Mouse (Mus musculus): Measurements from ENCODE around the gene Cryge.
"Not testable (repeated sequence)": the region's sequence is repeated elsewhere in the genome, so short reads cannot be mapped to it uniquely, and the experiment has no call there.

Gene Cryge

DNA sequence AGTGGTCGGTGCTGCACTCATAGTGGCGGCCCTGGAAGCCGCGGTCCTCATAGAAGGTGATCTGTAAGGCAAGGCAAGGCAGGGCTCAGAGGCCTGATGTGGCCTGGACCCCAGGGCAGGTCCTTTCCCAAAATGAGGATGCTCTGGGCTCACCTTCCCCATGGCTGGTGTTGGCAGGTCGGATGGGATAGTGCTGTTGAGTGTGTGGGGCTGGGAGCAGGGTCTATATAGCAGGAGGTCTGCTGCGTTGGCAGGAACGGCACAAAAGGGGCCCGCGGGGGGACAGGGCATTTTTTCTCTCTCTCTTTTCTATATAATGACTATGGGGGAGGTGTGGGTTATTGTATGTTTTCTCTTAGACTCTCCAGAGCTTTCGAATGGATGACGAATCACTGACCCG, at the start of gene Cryge:
TSS of gene Cryge (minus strand) at position 198 of the 400 bp plus-strand sequence.
- not testable (repeated sequence) for DNase-seq

DNA sequence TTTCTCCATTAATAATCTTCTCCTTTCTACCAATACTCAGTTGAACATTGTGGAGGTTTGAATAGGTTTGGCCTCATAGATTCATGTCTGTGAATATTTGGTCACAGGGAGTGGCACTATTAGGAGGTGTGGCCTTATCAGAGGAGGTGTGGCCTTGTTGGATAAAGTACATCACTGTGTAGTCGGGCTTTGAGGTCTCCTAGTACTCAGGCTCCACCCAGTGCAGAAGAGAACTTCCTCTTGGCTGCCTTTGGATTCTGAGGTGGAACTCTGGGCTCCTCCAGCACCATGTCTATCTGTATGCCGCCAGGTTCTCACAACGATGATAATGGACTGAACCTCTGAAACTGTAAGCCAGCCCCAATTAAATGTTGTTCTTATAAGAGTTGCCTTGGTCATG, 46.0 kb upstream of the Cryge start:
- no peak for DNase-seq

- no peak for DNase-seq
These were observed 40.6 kb upstream of the Cryge start for GRCm38 (mm10) chr1:65091566-65091965.

DNA sequence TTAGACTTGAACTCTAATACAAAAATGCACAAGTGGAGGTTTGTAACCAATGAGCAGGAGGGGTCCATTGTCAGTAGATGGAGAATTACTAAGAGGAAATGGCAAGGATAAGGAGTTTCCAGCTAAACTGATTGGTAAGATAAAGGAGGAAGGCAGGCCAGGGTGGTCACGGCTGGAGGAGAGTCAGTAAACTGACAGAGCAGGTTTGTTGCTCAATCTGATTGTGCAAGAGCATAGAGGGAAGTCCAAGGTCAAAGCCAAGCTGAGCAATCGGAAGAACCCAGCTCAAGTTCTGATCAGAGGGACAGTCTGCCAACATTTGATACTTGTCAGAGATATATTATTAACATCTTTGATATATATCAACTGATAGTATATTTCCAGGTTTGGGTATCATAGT, 39.4 kb upstream of the Cryge start:
- DNase-seq, result no peak

DNA sequence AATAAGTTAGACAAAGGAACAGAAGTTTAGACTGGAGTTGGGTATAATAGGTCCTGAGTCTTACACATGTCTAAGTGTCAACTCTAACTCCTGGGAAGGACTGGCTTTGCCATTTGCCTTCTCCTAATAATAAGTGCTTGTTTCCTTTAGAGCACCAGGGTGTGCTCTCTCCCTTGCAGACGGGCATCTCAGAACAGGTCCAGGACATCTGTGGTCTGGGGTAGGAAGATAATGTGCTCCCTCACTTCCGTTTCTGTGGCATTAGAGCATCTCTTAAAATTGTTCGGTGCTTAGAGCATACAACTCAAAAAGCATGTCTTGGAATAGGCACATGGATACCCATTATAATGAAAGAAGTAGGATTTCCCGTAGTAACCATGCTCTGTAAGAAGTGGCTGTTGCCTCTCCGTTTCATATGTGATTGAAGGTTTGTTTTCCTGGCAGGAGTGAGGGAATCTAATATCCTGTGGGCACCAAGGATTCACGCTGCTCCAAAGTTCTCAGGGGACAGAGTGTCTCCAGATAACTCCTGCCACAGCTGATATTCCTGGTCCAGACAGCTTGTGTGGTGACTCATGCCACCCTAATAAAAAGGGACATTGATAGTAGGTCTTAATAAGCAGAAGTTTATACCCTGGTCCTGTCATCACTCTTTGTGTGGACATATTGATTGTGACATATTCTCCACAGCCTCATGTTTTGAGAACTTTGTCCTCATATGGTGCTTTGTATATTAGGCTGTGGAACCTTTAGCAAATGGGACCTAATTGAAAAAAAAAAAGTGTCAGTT, 37.8 kb upstream of the Cryge start:
- no peak for DNase-seq

DNA sequence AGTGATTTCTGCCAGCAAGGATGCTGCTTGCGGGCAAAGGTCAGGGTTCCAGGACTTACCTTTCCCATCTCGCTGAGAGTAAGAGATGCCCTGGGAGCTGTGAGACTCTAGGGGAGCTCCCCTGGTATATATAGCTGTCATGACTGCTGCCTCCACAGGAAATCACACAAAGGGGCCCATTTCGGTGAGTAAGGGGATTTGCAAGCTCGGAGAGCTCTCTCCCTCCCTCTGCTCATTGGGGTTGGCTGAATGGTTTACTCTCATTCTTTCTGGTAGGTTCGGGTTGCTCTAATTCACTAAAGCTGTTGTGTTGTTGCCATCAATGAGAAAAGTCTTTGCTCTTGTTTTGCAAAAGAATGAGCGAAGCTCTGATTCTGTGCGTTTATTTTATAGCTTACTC, 31.2 kb upstream of the Cryge start, which contains the start of gene Crygb:
TSS of gene Crygb (minus strand) at position 101 of the 400 bp plus-strand sequence.
- no peak for DNase-seq

- DNase-seq, result no peak
These were observed 24.7 kb upstream of the Cryge start for GRCm38 (mm10) chr1:65075607-65076006.

GRCm38 (mm10) chr1:65073589-65073988, 22.6 kb upstream of the Cryge start, which contains the start of gene Crygc:
Gene Crygc, minus strand, starts transcription at chr1:65073689.
- DNase-seq, result no peak

DNA sequence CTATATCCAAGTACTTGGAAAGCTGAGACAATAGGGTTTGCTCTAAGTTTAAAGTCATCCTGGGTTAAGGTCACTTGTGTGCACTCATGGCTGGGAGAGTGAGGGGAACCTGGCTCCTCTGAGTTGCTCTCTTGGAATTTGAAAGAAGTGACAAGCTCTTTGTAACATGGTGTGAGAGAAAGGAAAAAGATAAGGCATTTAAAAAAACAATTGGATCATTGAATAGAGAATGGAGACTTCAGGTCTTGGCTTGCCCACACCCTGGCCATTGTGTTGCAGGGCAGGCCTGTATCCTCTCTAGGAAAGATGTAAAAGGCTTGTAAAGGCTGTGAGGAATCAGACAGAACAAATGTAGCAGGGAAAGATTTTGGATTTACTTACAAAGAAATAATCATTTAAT, 16.9 kb upstream of the Cryge start:
- no peak for DNase-seq

GRCm38 (mm10) chr1:65064201-65064600, 13.3 kb upstream of the Cryge start:
- no peak for DNase-seq

GRCm38 (mm10) chr1:65063352-65063751, 12.4 kb upstream of the Cryge start, which contains the start of gene Crygd:
Gene Crygd, minus strand, starts transcription at chr1:65063452.
- DNase-seq, result no peak

DNA sequence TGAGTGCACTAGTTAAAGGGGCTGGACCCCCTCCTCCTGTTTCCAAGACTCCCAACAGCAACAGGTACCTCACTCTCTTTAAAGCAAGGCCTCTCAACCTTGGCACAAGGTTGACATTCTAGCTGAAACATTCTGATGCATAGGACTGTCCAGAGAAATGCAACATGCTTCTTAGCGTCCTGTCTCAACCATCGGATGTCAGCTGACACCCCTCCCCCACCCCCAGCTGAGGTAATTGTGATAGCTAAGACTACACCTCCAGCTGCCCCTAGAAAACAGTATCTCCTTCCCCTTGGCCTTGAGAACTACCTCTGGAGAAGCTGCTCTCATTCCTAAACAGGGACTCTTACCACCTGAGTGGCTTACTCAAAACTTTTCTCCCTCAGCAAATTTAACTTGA, 1.2 kb upstream of the Cryge start:
- DNase-seq, result no peak

- DNase-seq, result no peak
These were observed 747 bp upstream of the Cryge start for GRCm38 (mm10) chr1:65051696-65052095.

- DNase-seq, result peak; percentile 59 to 68
These were observed 2.2 kb downstream of the Cryge start for GRCm38 (mm10) chr1:65048781-65049180.

GRCm38 (mm10) chr1:65046401-65047109, 4.4 kb downstream of the Cryge start:
- peak in 1 of 2 experiments; percentile 26 for DNase-seq

GRCm38 (mm10) chr1:65043433-65043832, 7.5 kb downstream of the Cryge start:
- DNase-seq, result no peak

DNA sequence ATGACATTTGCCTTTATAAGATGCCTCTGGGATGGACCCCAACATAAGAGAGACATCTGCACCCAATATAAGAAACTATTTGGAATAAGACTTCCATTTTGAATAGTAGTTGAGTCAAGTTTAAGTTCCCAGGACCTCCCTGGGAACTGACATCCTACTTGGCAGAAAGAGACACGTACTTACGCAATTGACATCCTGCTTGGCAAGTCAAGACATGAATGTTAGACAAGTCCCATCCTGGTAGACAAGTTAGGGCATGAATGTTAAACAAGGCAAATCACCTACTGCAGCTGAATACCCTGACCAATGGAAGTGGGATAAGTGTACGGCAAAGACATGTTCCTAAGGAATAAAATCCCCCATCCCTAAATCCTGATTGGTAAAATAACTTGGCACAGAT, 9.1 kb downstream of the Cryge start:
- DNase-seq, result no peak

DNA sequence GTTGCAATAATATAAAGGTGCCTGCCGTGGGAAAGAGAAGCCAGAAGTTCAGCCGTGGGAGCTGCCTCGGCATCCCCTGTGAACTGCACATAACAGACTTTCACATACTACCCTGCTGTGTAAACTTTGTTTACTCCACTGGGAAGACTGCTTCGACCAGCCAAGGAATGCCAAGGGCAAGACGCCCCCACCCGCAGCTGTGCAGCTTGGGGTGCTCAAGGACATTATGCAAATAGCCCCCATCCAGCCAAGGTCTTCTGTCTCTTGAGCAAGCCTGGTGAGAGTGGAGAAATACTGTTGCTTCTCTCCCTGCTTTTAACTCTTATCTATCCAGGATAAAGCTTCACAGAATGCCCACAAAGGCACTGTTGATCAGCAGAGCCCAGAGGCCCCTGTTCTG, 10.1 kb downstream of the Cryge start:
- peak in 1 of 2 experiments; percentile 11 for DNase-seq

DNA sequence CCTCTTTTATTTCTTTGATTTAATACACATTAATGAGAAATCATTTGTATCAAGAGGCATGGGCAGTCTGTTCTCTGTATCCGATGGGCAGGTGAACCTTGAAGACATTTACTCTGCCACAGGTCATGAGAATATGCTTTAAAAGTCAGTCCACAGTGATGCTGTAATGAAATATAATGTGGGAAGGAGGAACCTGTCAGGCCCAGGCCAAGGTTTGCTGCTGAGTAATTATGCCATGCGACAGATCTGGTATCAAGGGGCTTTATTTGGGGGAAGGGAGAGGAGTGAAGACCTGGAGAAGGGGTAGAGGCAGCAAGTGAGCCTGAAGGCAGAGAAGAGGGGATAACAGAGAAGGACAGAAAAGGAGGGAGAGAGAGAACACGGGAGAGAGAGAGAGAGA, 11.3 kb downstream of the Cryge start:
- no peak for DNase-seq

- no peak for DNase-seq
These were observed 13.4 kb downstream of the Cryge start for GRCm38 (mm10) chr1:65037542-65037941.

DNA sequence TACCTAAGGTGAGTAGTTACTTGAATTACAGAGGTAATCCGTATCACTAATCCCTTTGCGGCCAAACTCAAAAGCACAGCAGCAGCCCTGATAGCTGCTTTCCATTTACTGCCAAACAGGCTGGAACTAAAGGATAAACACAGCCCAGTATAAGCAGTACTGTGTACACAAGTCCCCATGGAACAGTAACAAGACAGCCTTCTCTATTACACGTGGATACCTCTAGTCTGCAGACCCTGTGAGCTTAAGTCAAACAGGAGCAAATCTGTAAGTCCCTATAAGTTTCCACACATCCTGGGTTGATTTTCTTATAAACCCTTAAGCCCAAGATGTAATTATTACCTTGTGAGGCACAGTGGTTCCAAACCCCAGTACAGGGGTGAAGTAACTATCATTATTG, 15.4 kb downstream of the Cryge start:
- DNase-seq, result no peak

- DNase-seq, result no peak
These were observed 18.3 kb downstream of the Cryge start, which contains the start of gene Akr1cl for GRCm38 (mm10) chr1:65032641-65033040. Gene Akr1cl, minus strand, starts transcription at chr1:65032759.

DNA sequence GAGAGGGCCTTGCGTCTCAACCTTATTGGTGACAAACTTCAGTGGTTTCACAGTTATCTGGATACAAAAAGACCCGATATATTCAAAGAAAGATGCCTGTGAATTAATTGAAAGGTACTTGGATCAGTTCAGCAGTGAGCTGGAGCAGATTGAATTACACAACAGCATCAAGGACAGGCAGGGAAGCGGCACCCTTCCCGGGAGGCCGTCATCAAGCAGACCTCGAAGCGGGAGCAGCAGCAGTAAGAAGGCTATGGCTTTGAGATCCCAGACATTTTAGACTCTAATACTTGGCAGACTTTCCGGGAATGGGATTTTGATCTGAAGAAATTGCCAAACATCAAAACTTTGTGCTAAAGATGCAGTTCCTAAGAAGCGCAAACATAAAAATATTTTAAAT, 22.7 kb downstream of the Cryge start:
- no peak for DNase-seq

DNA sequence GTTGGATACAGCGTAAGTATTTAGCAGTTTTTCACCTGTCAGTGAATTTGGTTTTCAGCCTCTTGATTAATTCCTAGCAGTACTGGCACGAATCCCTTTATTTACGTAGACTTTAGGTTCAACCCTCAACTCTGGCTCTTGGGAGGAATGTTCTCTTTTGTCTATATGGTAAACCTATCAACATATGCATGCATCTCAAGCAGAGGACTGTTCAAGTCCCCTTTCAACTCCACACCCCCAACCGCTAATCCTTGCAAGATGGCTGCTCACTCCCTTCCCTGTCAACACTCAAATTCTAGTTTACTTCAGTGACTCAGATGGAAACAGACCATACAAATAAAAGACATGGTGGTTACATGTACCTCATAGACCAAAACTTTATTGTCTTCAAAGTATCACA, 38.2 kb downstream of the Cryge start:
- no peak for DNase-seq
